Mouse (Mus musculus): ENCODE results near the gene Creb3l2. TPM values are rescaled to one million over a fixed set of nuclear protein-coding genes. Genes with fewer than 3 reads are reported as not detected.

Gene Creb3l2
- polyA plus RNA-seq (2012; rRNA removed) = 7.7 and 8.6 TPM in 2 replicates

GRCm38 (mm10) chr6:37442041-37442667 is at the start of gene Creb3l2:
Creb3l2 (minus strand) TSS chr6:37442146.

GRCm38 (mm10) chr6:37299562-37300390 is 142.2 kb downstream of the Creb3l2 start, which contains the start of gene Dgki:
Dgki (minus strand) TSS chr6:37300184.

Other genes starting within 250 kb of the Creb3l2 start
- 0.28 and 0.41 TPM in 2 replicates for gene Dgki, start 142.0 kb downstream of the Creb3l2 start, polyA plus RNA-seq (2012; rRNA removed)
- gene Akr1d1, start 88.0 kb upstream of the Creb3l2 start, polyA plus RNA-seq (2012; rRNA removed) = not detected in 2 replicates

All from colon, adult 2 months (tissue).